Mouse (Mus musculus) liver, postnatal 0 days (tissue): ENCODE measurements around the gene Traf7.

Source experiments
- CTCF ChIP-seq: sonication (generic); IDR thresholded peaks from 2 replicates; pipeline ENCODE4 v1.5.1; 2016; ENCODE audit warnings: antibody characterized with exemption, low read depth
- EP300 ChIP-seq: IDR thresholded peaks from 2 replicates; pipeline ENCODE4 v1.6.1; 2016; ENCODE audit warnings: antibody characterized with exemption, low read depth, mild to moderate bottlenecking

DNA sequence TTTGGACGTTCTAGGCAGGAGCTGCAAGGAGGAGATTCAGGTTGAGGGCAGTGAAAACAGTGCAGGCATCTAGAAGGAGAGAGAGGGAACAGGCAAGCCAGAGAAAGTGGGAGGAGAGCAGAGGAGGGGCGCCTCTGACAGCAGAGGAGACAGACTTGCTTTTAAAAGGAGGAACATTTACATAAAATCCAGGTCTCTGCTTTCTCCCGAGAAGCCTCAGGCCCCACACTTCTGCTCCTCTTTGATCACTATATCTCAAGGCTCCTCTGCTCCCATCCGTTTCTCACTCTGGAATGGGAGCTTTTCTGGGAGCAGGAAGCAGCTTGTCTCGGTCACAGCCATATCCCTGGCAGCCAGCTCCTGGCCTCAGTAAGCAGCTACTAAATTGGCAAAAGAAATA lies 7.6 kb upstream of the Traf7 start:
- TF ChIP-seq CTCF: no peak
- TF ChIP-seq EP300: no peak
